Comparison of ENCODE assay signal across 13 mouse cellular contexts in the genomic region with DNA sequence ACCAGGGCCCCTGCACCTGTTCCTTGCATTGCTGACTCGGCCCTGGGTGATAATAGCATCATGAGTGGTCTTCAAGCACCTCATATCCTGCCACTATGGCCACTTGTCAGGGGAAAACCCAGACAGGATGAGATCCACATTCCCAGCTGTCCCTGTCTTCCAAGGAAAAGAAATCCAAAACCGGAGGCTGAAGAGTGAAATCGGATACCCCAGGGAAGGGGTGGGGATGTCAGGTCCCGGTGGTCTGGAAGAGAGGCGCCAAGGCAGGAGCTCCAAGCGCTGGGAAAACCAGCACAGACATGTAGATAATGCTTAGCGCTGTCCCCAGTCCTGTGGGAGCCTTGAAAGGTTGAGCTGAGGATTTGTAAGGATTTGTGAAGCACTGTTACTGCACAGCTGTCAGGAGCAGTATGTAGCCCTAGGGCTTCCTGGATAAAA.
DNase-seq lines count a peak whose midpoint lies in the region; ATAC-seq lines count a peak whose summit lies in the region.
"Had no signal": no experiment of that assay in that cellular context is flagged by ENCODE, and none has a peak within 500 bp of the region (broad histone marks: within the 10 kb centered on the region; RNA-seq: fewer than 3 reads in every experiment).

No protein-coding gene starts in this region.

- no peak overlapping the region for H3K4me3 ChIP-seq in intestine, embryonic 14.5 days (ENCODE audit: low read depth, low read length)
- no peak overlapping the region for H3K4me3 ChIP-seq in intestine, embryonic 16.5 days (ENCODE audit: low read length)
- no peak overlapping the region for H3K4me3 ChIP-seq in brown adipose tissue, adult 24 weeks (ENCODE audit: insufficient read depth, low read depth, low read length)
- no peak overlapping the region for H3K4me3 ChIP-seq in limb, embryonic 13.5 days
- H3K4me3 ChIP-seq: layer of hippocampus, adult 2 months had no signal

- H3K9me3 ChIP-seq in intestine, embryonic 14.5 days (ENCODE audit: control insufficient read depth, low read length) = no peaks in the 10 kb centered on the region
- H3K9me3 ChIP-seq in intestine, embryonic 16.5 days (ENCODE audit: control insufficient read depth, low read length) = no peaks in the 10 kb centered on the region
- H3K9me3 ChIP-seq in limb, embryonic 13.5 days = no peaks in the 10 kb centered on the region

- no peak overlapping the region for H3K27ac ChIP-seq in intestine, embryonic 14.5 days (ENCODE audit: low read depth)
- H3K27ac ChIP-seq in intestine, embryonic 16.5 days (ENCODE audit: low read length) = no peak overlapping the region
- H3K27ac ChIP-seq in brown adipose tissue, adult 24 weeks (replicated peaks; ENCODE audit: low read depth, low read length) = peak overlapping the region; percentile 20; the same call in 1 of the 2 replicates
- no peak overlapping the region for H3K27ac ChIP-seq in limb, embryonic 13.5 days
- H3K27ac ChIP-seq: layer of hippocampus, adult 2 months had no signal

- no peak for ATAC-seq in intestine, embryonic 14.5 days (replicated peaks; ENCODE audit: low FRiP score, low TSS enrichment, low read depth)
- no peak for ATAC-seq in intestine, embryonic 16.5 days
- ATAC-seq in limb, embryonic 13.5 days (ENCODE audit: low FRiP score, low read depth) = peak; percentile 80

- intact Hi-C loops in left cerebral cortex, postnatal 14 days (cut with DNase I) = no loop called here

- no peaks in the 10 kb centered on the region for H3K27me3 ChIP-seq in intestine, embryonic 14.5 days (replicated peaks; ENCODE audit: control insufficient read depth, insufficient read depth, low read length)
- H3K27me3 ChIP-seq in intestine, embryonic 16.5 days (replicated peaks; ENCODE audit: control insufficient read depth, insufficient read depth, low read length) = no peaks in the 10 kb centered on the region
- peaks cover 29% of the 10 kb centered on the region for H3K27me3 ChIP-seq in limb, embryonic 13.5 days

- H3K4me1 ChIP-seq in intestine, embryonic 14.5 days (replicated peaks; ENCODE audit: control insufficient read depth, insufficient read depth, low read length) = peaks cover 5% of the 10 kb centered on the region; the same call in 1 of the 2 replicates
- no peaks in the 10 kb centered on the region for H3K4me1 ChIP-seq in intestine, embryonic 16.5 days (ENCODE audit: control insufficient read depth, insufficient read depth, low read length)
- peaks cover 21% of the 10 kb centered on the region for H3K4me1 ChIP-seq in brown adipose tissue, adult 24 weeks (ENCODE audit: control insufficient read depth, insufficient read depth, insufficient read length, low read length)
- H3K4me1 ChIP-seq in limb, embryonic 13.5 days = peaks cover 41% of the 10 kb centered on the region

- no peak for DNase-seq in intestine, embryonic 14.5 days (ENCODE audit: low spot score)
- DNase-seq in embryo, embryonic 9.5 days (ENCODE audit: extremely low spot score) = peak; percentile 66
- DNase-seq in left cerebral cortex, postnatal 14 days (ENCODE audit: low spot score in 2 of 2) = no peak
- no peak for DNase-seq in cerebellum, adult 9-11 months
- DNase-seq: adrenal gland, postnatal 36 days; cerebellum, adult 8-10 months; heart, adult 11 months; thymus, postnatal 4 days had no signal

- 5% methylated on average over 7 of the region's 7 CpGs for WGBS in intestine, embryonic 14.5 days
- 11% methylated on average over 7 of the region's 7 CpGs for WGBS in intestine, embryonic 16.5 days
- WGBS in limb, embryonic 13.5 days = under 1% methylated on average over 7 of the region's 7 CpGs

- H3K9ac ChIP-seq in intestine, embryonic 14.5 days (ENCODE audit: low read length) = no peak overlapping the region
- H3K9ac ChIP-seq in intestine, embryonic 16.5 days (ENCODE audit: low read depth, low read length) = no peak overlapping the region
- H3K9ac ChIP-seq in limb, embryonic 13.5 days = no peak overlapping the region

- no peaks in the 10 kb centered on the region for H3K36me3 ChIP-seq in intestine, embryonic 14.5 days (ENCODE audit: control insufficient read depth, insufficient read depth, low read length)
- H3K36me3 ChIP-seq in intestine, embryonic 16.5 days (ENCODE audit: control insufficient read depth, insufficient read depth, low read length) = no peaks in the 10 kb centered on the region
- H3K36me3 ChIP-seq in limb, embryonic 13.5 days = no peaks in the 10 kb centered on the region

- 0 out of 2 replicates have a peak overlapping the region, but pooled peaks have one; percentile 13 for H3K4me2 ChIP-seq in intestine, embryonic 14.5 days (ENCODE audit: low read length)
- H3K4me2 ChIP-seq in intestine, embryonic 16.5 days (ENCODE audit: low read depth, low read length) = no peak overlapping the region
- 0 out of 2 replicates have a peak overlapping the region, but pooled peaks have one; percentile 7 for H3K4me2 ChIP-seq in limb, embryonic 13.5 days (replicated peaks)
- H3K4me2 ChIP-seq: liver, embryonic 11.5 days had no signal
